Mouse (Mus musculus) kidney, postnatal 14 days (tissue): ENCODE results near the gene Cacna2d3.
A peak's percentile ranks its signal among the peaks of the same experiment; 100 is the strongest.

ENCODE experiments used
- DNase-seq: peaks from one replicate; pipeline ENCODE4 v3.0.0; 2022; ENCODE audit warnings: mixed read lengths

Cacna2d3 gene

GRCm38 (mm10) chr14:29485416-29485815 lies 236.2 kb downstream of the Cacna2d3 start:
- no peak for DNase-seq

GRCm38 (mm10) chr14:29478403-29478983 lies 243.2 kb downstream of the Cacna2d3 start:
- DNase-seq, result no peak

DNA sequence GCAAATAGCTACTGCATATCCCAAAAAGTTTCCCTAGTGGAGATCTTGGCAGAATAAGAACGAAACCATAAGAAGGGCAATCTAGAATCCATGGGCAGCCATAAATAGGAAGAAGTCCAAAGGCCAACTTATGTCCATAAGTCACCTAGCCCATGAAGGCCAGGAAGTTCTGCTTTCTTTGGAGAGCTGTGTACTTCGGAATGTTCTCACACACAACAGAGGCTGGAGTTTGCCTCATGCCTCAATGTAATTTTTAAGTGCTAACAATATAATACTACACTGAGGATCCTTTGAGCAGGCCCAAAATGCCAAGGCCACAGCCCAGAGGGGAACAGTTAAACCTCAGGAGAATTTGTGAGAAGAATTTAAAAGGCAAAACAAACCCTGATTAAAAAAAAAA lies 257.4 kb downstream of the Cacna2d3 start:
- no peak for DNase-seq

- DNase-seq, result no peak
Measured at GRCm38 (mm10) chr14:29449203-29449602, 272.5 kb downstream of the Cacna2d3 start.

DNA sequence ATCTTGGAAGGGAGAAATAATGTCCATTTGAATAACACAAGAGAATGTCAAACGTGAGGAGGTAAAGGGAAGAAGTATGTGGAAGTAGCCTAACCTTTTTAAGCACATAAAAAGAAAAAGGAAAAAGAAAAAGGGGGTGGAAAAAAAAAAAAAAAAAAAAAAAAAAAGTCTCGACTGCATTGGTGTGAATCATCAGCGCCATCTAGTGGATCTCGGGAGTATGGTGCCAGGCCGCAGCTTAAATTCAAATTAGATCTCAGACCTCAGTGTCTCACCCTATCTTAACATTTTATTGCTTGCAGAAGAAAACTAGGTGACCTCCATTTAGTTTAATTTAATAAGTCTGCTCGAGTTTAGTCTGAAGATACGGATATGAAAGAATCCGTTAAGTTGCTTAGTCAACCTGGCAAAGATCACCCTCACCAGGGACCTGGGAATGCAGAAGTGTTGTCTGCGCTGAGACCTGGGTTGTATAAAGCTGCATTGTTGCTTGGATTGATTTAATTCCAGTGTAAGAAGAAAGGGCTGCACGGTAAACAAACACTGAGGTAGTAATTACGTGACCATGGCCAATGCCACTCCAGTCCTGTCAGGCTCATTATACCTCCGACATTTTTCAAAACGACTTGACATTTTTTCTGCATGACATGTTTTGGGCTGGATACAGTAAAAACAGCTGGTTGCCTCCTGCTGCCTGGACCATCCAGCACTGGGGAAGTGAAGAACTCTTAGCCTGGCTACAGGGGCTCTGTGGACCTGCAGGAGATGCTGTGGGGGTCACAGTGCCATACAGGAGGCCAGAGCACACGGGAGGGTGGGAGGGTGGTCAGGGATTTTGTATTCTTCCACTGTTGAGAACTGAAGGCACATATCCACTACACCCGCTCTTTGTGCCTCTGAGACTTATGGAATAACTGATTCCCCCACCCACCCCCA lies 278.3 kb downstream of the Cacna2d3 start:
- peak; percentile 62 for DNase-seq

DNA sequence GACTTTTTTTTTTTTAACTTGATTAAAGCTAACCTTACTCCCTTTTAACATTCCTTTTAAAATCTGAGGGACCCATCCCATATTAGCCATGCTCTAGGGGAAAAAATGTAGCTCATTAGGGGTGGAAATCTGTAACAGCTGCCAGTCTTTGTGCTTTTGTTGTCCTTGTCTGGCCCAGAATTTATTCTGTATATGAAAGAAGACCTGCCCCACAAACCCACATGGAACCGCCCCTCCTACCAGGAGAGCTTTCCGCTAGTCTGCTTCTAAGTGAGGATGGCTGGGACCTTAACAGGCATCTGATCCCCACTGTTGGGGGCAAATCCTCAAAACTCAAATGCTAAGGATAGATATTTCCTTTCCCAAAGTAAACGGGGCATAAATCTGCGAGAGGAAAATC lies 279.2 kb downstream of the Cacna2d3 start:
- DNase-seq, result peak; percentile 12

GRCm38 (mm10) chr14:29438666-29439065 lies 283.0 kb downstream of the Cacna2d3 start:
- DNase-seq, result peak; percentile 47

DNA sequence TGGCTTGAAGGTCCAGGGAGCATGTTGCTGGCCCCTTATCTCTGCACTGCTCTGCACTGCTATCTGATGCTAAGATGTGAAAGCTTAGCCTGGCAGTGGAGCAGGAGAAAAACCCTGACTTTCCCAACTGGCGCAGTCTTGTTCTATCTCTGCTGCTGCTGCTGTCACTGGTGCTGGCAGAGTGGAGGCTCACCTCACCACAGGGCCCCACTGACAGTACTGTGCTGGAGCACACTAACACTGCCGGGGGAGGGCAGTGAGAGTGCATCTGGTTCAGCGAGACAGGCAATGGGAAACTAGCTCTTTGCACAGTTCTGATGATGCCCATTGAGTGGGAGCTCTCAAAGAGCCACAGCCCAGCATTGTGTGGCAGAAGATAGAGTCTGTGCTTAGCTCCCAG lies 283.4 kb downstream of the Cacna2d3 start:
- DNase-seq, result peak; percentile 3

GRCm38 (mm10) chr14:29435203-29435602 lies 286.5 kb downstream of the Cacna2d3 start:
- DNase-seq, result no peak

DNA sequence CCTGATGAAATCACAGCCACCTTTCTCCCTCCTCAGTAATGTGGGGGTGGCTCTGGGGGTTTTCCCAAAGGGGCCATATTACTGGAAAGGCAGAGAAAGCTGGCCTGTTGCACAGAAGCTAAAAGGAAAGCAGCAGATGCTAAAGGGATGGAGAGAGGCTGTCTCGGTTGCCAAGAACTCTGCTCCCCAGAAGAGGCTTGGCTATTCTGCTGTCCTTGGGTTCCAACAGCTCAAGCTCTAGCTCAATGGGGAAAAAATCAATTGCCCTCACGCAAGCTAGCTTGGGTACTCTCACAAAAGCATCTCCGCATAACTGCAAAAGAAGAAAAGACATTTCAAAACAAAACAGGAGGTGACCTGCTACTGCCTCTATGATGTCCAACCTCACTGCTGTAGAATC lies 287.9 kb downstream of the Cacna2d3 start:
- no peak for DNase-seq

DNA sequence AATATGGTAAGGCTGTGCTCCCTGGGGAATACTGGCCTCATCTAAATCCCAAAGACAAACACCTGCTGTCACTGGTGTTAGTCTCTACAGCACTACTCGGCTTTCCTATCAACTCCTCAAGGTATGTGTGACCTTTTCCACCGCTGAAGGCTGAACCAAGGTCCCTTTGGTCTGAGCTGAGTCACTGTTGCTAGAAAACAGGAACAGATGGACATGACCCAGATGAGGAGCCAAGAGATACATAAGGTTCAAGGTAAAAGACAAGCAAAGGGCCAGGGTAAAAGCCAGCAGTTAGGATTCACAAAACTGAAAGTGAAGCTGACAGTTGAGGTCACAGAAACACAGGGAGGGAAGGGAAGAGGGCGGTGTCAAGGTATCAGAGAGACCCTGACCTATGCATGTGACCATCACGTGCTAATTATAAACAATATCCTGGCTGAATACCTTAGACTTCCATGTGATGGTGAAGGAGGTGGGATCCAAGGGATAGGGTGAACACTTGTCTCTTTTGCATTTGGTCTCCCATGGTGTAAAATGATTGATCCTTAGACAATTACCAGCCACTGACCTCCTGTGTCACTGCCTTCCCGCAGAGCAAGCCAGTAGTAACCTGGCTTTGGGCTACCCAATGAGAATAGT lies 288.5 kb downstream of the Cacna2d3 start:
- no peak for DNase-seq

DNA sequence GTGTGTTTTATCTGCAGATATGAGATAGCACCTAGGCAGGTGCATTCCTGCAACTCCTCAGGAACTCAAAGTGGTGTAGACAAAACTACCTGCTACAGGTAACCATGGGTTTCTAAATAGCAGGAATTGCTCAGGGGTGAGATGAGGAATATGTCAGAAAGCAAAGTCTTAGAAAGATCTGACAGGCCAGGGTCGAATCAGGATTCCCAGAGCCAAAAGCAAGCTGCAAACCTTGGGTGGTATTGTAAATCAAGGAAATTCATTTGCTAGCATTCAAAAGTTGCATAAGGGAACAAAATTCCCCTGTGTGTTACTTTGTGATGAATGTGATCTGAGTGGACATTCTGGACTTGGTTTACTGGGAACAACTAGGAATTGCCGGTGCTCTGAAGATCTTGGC lies 291.9 kb downstream of the Cacna2d3 start:
- no peak for DNase-seq

DNA sequence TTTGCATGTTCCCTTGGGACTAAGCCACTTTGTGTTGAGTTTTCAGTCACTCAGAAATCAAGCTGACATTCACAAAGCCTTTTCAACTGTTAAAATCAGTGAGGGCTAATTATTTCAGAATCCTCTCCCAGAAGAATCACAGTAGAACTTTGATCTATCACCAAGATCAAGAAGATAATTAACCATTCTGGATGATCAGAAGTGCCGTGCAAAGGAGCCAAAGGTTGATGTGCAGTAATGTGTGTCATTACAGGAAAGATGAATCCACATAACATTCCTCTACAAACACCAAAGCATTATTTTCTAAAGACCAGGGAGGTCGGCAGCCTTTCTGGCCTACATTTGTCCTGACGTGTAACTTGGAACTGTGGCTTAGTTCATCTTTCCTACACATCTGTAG lies 296.0 kb downstream of the Cacna2d3 start:
- DNase-seq, result no peak

DNA sequence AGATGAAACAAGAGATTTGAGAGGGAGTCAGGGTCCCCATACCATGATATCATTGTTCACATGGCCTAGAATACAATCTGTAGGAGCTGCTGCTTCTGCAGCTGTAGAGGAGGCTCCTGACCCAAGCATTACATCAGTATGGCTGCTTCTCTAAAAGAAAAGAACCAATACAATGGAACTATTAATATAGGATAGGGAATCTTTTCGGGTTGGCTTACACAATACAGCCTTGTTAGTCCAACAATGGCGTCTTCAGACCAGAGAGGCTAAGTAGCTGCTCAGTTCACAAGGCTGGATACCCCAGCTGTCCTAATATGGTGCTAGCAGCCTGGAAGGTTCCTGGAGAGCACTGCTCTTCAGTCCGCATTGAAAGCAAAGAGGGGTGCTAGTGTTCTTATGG lies 296.5 kb downstream of the Cacna2d3 start:
- no peak for DNase-seq

DNA sequence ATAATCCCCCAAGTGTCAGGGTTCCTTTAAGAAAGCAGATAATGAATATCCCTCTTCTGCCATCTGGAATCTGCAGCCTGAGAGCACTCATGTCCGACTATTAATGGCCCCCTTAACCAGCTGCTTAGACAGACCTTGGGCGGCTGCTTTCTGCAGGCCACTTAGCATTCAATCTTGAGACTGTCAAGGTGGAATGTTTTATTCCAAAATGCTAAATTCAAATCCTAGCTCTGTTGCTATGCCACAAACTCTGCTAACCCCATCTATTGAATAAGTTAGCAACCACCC lies 315.8 kb downstream of the Cacna2d3 start:
- no peak for DNase-seq

GRCm38 (mm10) chr14:29405125-29405877 lies 316.4 kb downstream of the Cacna2d3 start:
- DNase-seq, result no peak

DNA sequence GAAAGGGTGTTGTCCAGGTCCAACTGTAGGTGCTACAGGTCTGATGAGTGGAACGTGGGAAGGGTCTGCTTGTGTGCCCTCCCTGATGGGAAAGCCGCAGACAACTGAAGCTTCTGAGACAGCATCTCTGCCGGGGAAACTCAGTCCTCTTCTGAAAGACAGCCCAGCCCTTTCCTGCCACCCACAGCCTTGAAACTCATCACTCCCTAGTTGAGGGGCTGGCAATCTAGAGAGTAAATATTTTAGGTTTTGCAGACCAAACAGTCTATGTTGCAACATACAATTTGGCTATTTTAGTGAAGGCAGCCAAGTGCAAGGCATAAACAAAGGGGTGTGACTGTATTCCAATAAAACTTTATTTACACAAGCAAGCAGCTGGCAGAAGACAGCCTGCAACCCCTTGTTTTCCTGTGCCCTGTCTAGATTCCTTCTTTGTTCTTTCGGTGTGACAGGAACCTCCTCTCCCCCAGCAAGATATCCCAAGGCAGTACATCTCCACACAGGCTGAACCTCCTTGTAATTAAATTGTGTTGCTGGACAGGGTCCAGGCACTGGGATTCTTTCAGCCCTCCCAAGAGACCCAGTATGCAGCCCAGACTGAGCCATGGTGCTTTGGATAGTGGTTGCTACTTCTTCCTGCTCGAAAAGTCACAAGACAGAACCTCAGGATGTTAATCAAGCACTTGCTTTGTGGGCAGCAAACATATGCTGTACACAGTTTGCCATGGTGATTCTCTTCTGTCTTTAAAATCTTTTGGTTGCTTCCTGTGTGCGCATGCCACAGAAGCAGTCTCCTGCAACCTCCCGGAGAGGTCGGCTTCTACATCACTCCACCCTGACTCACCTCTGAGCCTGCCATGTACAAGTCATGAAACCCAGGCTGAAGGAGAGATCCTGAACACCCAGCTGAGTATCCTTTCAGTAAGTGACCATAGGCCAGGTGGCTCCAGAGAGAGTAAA lies 317.5 kb downstream of the Cacna2d3 start:
- DNase-seq, result peak; percentile 74

- no peak for DNase-seq
Measured at GRCm38 (mm10) chr14:29402471-29402870, 319.2 kb downstream of the Cacna2d3 start.

DNA sequence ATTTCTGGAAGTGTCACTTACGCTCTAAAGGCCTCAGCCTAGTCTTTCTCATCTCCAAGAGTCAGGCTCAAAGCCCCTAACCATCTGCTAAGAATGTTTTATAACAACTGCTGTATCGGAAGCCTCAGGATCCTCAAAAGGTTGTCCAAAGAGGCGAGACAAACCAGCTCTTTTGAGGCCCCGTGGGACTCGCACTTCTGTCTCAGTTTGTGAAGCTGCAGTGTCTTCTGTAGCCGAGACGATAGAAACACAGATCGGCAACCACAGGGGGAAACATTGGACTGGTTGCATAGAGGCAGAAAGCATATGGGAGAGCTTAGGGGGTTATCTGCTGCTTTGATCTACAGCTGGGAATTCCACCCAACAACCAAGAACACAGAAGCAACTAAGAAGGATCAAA lies 327.9 kb downstream of the Cacna2d3 start:
- no peak for DNase-seq

DNA sequence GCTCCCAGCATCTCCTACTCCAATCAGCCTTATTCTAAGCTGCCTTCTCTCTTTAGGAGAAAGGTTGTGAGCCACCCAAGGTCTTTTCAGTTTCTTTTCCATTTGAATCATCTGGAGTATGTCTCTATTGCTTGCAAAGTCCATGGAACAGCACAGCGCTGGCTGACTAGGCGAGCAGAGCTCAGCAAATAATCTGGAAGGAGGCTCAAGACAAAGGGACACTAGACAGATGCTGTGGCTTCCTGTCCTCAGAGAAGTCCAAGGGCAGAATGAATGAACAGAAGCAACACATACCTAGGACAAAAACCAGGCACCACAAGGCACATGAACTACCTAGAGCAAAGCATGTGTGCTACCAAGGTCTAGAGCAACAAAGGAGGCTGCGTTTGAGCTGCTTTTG lies 328.8 kb downstream of the Cacna2d3 start:
- DNase-seq, result no peak

GRCm38 (mm10) chr14:29391489-29391888 lies 330.2 kb downstream of the Cacna2d3 start:
- DNase-seq, result no peak

DNA sequence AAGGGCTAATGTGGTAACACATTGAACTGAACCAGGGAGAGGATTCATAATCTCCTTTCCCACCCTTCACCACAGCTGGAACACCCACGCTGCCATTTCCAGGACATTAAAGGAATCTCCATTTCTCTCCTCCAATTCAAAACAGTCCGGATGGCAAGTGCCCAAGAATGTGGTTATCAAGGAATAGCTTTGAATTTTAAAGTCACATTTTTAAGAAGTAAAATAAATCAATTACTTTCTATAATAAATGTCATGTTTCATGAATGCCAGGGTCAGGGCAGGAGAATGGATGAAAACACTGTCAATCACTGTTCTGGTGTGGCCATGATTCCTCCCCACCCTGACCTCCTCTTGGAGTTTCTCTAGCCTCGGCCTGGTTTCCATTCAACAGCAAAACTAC lies 333.9 kb downstream of the Cacna2d3 start:
- peak; percentile 59 for DNase-seq
